Mouse (Mus musculus) layer of hippocampus, adult 8-10 months (tissue): ENCODE measurements at regions not wholly inside any gene's neighbourhood (a gene's known extent, or its start where the extent isn't known, plus 50 kb on each side); places are given as distances from the start of the nearest gene placed in this dataset.

Experiments
- DNase-seq, 2 experiments: peaks; one replicate each; pipeline ENCODE4 v3.0.0; 2022; ENCODE audit warnings: low spot score in 2 of 2

- no peak for DNase-seq
Measured at GRCm38 (mm10) chr13:101225366-101225765, 392.1 kb upstream of the Slc30a5 start.

GRCm38 (mm10) chr13:101221331-101222043 lies 388.3 kb upstream of the Slc30a5 start:
- DNase-seq: no peak

GRCm38 (mm10) chr13:101219568-101219967 lies 386.3 kb upstream of the Slc30a5 start:
- DNase-seq: no peak

GRCm38 (mm10) chr13:101216897-101217480 lies 383.8 kb upstream of the Slc30a5 start:
- no peak for DNase-seq

GRCm38 (mm10) chr13:101216421-101216820 lies 383.2 kb upstream of the Slc30a5 start:
- no peak for DNase-seq

- DNase-seq: no peak
Measured at GRCm38 (mm10) chr13:101215792-101216221, 382.6 kb upstream of the Slc30a5 start.

- no peak for DNase-seq
Measured at GRCm38 (mm10) chr13:101215131-101215641, 382.0 kb upstream of the Slc30a5 start.

GRCm38 (mm10) chr13:101214094-101214493 lies 380.9 kb upstream of the Slc30a5 start:
- no peak for DNase-seq

- DNase-seq: no peak
Measured at GRCm38 (mm10) chr13:101213121-101213916, 380.1 kb upstream of the Slc30a5 start.

- DNase-seq: no peak
Measured at GRCm38 (mm10) chr13:101212341-101212895, 379.2 kb upstream of the Slc30a5 start.

- no peak for DNase-seq
Measured at GRCm38 (mm10) chr13:101208788-101209187, 375.6 kb upstream of the Slc30a5 start.

GRCm38 (mm10) chr13:101203463-101203862 lies 370.2 kb upstream of the Slc30a5 start:
- DNase-seq: no peak

- DNase-seq: no peak
Measured at GRCm38 (mm10) chr13:101202565-101203313, 369.5 kb upstream of the Slc30a5 start.

- DNase-seq: no peak
Measured at GRCm38 (mm10) chr13:101190249-101190830, 357.1 kb upstream of the Slc30a5 start.

GRCm38 (mm10) chr13:101182387-101182786 lies 349.2 kb upstream of the Slc30a5 start:
- DNase-seq: no peak

- no peak for DNase-seq
Measured at GRCm38 (mm10) chr13:101175017-101175689, 341.9 kb upstream of the Slc30a5 start.

GRCm38 (mm10) chr13:101161768-101162167 lies 328.5 kb upstream of the Slc30a5 start:
- peak in 1 of 2 experiments; percentile 7 for DNase-seq

GRCm38 (mm10) chr13:101159878-101160277 lies 326.7 kb upstream of the Slc30a5 start:
- DNase-seq: no peak

GRCm38 (mm10) chr13:101153760-101154159 lies 320.5 kb upstream of the Slc30a5 start:
- no peak for DNase-seq

GRCm38 (mm10) chr13:101142761-101143160 lies 309.5 kb upstream of the Slc30a5 start:
- no peak for DNase-seq
